ENCODE assay signal across 14 mouse cellular contexts in the genomic region with DNA sequence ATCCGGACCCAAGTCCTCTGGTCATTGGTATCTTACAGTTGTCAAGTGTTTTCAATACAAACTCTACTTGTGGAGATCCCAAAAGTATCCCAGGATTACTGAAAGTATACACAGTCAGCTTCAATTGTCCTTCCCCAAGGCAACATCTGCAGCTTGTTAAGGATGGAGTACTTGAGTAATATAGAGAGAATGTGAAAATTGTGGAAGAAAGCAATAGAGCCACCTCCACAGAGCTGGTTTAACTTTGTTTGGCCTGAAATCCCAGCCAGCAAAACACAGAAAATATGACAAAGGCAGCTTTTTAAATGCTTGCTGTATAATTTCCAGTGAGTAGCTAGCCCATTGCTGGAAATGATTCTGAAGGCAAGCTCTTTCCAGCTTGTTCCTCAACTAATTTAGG.
"Had no signal": no experiment of that assay in that cellular context is flagged by ENCODE, and none has a peak within 500 bp of the region (broad histone marks: within the 10 kb centered on the region; RNA-seq: fewer than 3 reads in every experiment).

No protein-coding gene starts in this region.

- H3K4me3 ChIP-seq: kidney, embryonic 15.5 days; left cerebral cortex, adult 2 months; liver, embryonic 13.5 days; midbrain, embryonic 12.5 days; myocyte had no signal

- H3K36me3 ChIP-seq: kidney, embryonic 15.5 days; liver, embryonic 13.5 days; midbrain, embryonic 12.5 days had no signal

- DNase-seq: kidney, postnatal 10 days; kidney, postnatal 36 days; layer of hippocampus, postnatal 36 days; liver, embryonic 13.5 days; lung, embryonic 14.5 days; thymus, adult 18-20 months; thymus, postnatal 36 days had no signal

- ATAC-seq: lung, postnatal 0 days; midbrain, embryonic 16.5 days had no signal

- H3K27ac ChIP-seq: kidney, embryonic 15.5 days; left cerebral cortex, adult 2 months; liver, embryonic 13.5 days; macrophage; midbrain, embryonic 12.5 days had no signal

- H3K4me2 ChIP-seq: kidney, embryonic 15.5 days; liver, embryonic 13.5 days; lung, embryonic 14.5 days; midbrain, embryonic 12.5 days had no signal

- H3K9me3 ChIP-seq: kidney, embryonic 15.5 days; liver, embryonic 13.5 days; midbrain, embryonic 12.5 days had no signal

- H3K27me3 ChIP-seq: kidney, embryonic 15.5 days; liver, embryonic 13.5 days; midbrain, embryonic 12.5 days had no signal

- H3K9ac ChIP-seq: kidney, embryonic 15.5 days; liver, embryonic 13.5 days; lung, embryonic 14.5 days; midbrain, embryonic 12.5 days had no signal

- H3K4me1 ChIP-seq: kidney, embryonic 15.5 days; liver, embryonic 13.5 days; midbrain, embryonic 12.5 days had no signal
